Mouse (Mus musculus): Measurements from ENCODE around the gene Gm8879.
"Not testable (repeated sequence)": the region's sequence is repeated elsewhere in the genome, so short reads cannot be mapped to it uniquely, and the experiment has no call there.

The Gm8879 gene

DNA sequence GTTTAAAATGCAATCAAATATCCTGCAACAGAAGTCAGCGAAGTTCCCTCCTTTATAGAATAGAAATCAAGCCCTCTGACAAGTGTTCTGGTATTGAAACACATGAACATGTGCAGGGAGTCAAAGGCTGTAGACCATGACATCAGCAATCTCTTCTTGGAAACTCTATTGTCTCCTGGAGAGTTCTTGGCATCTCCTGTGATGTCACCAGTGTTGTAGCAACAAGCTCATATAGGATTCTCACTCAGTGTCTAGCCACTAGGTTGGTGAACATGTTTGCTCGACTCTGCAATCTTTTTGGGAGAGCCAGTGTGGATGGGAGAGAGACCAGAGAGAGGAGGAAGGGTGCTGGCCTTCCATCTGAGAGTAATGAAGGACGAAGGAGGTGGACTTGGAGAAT lies at the start of gene Gm8879:
TSS of gene Gm8879 (plus strand) at position 301 of the 400 bp plus-strand sequence.
- DNase-seq = not testable (repeated sequence)

GRCm38 (mm10) chr5:11138031-11138430 lies 10.6 kb downstream of the Gm8879 start:
- DNase-seq = not testable (repeated sequence)

Data from right cerebral cortex, postnatal 25 days (tissue).